Mouse (Mus musculus) naive thymus-derived CD4-positive, alpha-beta T cell, adult 2 months (primary cell): ENCODE data around the gene Hnf1b.

Experiments used
- DNase-seq: peaks from one replicate; pipeline ENCODE4 v3.0.0-alpha.2; 2011; ENCODE audit warnings: low read depth

Hnf1b gene

DNA sequence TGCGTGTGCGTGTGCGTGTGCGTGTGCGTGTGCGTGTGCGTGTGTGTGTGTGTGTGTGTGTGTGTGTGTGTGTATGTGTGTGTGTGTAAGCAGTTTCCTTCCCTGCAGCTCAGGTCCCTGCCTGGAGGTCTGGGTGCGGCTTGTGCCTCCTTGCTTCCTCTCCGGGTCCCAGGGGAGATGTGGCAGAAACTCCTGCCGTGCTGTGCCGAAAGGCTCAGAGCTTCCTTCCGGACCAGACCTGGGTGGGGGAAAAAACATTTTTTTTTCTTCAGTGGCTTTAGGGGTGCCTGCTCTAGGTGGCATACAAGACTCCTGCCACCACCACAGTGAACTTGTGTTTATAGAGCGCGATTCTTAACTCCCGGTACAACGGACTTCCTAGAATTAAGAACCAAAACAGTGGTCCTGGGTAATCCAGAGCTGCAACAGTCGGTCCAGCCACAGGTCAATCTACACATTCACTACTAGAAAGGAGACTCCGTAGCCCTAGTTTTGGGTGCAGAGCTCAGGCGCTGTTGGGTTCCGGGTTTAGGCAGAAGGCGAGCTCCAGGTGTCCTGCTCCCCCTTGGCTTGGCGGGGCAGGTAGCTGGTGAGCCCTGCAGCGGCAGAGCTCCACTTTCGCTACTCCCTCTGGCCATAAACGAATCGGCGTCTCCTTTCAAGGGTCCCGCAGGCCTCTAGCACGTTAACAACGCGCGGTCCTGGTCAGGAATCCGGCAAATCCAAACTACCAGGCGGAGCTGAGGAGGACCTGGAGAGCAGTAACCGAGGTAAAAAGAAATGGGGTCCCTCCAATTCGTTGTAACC lies at the start of gene Hnf1b:
Gene Hnf1b (plus strand): TSS at position 535 of the 807 bp plus-strand sequence.
- no peak for DNase-seq

DNA sequence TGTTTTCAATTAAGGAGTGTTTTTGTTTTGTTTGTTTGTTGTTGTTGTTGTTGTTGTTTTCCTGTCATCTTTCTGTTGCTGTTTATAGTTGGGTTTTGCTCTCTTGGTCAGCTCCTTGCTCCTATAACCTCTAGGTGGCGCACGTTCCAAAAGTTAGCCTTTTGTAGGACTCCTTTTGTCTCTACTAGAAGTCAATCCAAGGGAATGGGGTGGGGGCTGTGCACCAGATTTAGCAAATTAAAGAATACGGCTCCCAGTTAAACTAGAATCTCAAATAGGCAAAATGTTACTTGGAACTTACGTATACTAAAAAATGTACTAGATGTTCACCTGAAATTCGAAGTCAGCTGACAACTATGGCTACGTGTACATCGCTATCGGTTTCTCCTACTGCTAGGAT lies 47.7 kb upstream of the Hnf1b start:
- peak; percentile 29 for DNase-seq

DNA sequence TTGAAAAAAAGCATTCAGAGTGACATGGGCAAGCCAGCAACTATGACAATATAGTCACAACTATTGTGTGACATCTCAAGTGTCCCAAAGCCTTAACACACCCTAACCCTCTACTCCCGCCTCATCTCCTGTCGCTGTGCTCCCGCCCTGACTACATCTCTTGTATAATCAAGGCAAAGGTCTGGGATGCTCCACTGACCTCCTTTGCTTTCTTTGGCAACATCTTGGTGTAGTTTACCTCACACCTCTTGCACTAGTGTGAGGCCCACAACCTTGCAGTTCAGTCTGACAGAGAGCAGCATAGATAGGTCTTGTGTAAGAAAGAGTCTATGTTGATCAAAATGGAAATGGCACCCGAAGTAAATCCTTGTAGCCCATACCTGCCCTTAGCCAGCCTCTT lies 47.3 kb upstream of the Hnf1b start:
- DNase-seq, result no peak

DNA sequence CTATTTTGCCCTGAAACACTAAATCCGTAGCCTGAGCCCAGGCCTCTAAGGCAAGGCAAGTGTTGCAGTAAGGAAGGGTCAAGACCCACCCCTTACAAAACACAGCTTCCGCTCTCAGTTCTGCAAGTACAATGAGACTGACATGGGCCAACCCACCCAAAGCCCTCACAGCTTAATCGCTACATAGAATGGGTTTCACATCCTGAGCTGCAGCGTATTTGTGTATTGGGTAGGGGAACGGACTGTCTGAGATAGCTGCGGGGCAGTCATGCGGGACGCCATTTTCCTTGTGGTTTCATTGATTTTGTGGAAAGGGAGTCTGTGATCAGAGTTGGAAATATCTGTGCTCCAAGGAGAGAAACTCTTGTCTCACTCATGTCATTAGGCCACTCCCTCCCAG lies 39.4 kb upstream of the Hnf1b start:
- no peak for DNase-seq

DNA sequence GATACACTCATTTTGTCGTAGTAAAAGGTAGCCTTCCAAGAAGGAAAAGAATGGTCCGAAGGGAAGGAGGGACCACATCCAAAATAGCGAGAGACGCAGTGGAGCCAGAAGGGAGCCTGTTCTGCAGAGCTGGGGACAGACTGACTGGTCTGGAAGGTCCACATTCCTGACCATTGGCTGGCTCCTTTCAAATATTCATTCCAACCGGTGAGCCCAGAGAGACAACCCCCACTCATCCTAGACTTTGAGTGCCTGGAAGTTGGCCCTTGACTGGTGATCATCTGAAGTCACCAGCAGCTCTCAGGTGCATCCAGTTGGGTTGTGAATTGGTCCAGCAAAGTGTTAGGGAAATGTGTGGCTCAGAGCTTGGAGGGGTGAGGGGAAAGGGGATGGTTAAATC lies 34.7 kb upstream of the Hnf1b start:
- no peak for DNase-seq

DNA sequence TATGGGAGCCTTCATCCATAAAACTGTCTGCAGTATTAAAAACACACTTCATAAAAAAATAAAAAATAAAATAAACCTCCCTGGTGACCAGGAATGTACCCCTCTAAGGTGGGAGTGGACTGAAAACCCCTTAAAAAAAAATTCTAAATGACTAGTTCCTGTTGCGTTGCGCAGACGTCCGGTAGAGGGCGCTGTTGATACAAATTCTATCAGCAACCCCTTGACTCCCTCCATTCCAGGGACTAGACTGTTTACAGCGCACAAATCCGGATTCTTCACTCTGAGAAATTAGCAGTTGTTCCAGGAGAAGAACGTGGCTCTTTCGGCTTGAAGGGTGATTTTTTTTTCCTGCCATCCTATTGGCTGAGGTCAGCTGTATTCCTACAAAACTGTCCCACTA lies 34.2 kb upstream of the Hnf1b start:
- DNase-seq, result peak; percentile 53

DNA sequence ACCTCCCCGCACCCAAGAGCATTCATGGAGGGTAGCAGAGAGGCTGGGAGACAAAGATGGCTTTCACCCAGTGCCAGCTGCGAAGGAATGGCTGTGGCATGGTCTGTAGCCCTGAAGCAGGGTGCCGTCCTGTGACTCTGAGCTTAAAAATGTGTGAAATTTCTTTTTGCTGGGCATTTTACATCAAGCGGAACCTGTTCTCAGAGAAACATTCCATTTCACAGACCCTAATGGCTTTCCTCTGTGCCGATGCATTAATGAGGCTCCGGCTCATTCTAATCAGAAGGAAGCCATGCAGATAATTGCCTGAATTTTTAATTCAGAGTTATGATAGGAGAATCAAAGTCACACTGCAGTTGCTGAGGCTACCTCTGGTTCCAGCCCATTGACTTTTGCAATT lies 32.8 kb upstream of the Hnf1b start:
- no peak for DNase-seq

DNA sequence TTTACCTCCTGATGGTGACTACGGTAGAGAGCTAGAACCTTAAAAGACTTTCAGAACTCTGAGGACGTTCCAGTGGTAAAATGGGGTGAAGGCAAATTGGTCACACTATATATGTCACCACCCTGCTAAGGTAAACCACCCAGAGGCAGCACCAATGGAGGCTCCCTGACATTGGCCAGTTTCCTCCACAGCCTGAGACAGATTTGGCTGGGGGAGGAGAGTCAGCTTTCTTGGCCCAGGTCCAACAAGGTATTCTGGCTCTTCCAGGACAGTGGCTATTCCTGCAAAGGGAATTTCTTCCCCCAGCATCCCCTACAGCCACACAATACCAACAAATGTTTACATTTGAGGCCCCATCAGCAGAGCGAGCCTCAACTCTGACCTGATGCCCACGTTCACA lies 31.9 kb upstream of the Hnf1b start:
- no peak for DNase-seq

DNA sequence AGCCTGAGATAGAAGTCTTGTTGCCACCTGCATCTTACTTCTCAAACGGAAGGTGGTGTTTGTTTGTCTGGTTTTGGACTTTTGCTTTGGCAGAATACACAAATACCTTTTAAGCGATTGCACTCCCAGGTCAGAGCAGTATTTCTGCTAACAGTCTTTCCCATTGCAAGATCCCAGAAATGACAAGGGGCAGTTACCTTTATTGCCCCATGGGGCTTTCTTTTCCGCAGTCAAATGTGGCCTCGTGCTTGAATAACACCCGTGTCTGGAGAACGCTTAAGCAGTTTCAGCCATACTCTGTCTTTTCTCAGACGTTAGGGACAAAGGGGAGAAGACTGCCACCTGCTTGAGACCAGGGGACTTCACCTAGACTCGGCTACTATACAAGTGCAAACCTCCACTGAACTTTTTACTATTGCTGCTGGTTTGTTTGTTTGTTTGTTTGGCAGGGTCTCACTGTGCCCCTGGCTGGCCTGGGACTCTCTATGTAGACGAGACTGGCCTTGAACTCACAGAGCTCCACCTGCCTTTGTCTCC lies 31.2 kb upstream of the Hnf1b start:
- no peak for DNase-seq

DNA sequence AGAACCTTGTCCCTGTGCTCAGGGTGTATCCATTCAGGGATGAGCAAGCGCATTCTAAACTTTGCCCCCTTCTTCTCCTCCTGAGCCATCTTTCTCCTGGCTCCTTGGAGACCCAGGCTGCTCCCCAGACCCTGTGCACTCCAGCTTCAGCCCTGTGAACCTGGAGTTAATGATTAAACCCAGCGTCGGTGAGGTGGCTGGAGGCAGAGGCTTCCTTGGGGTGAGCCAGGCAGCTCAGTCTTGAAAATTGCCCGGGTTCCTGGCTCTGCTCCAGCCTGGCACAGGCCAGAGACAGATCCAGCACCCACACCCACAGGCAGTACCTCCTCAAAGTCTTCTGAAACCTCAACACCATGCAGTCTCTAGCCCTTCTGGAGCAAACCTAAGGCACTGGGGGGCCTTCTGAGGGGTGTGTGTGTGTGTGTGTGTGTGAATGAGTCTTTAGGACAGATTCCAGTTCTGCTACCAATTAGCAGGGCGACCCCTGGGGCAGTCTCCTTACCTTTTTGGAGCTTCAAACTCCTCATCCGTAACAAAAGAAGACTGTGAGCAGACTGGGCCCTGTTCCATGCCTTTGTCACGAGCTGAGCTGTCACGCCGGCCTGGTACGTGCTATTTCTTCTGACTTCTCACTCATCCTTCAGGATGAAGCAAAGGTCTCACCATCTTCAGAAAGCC lies 29.9 kb upstream of the Hnf1b start:
- no peak for DNase-seq

DNA sequence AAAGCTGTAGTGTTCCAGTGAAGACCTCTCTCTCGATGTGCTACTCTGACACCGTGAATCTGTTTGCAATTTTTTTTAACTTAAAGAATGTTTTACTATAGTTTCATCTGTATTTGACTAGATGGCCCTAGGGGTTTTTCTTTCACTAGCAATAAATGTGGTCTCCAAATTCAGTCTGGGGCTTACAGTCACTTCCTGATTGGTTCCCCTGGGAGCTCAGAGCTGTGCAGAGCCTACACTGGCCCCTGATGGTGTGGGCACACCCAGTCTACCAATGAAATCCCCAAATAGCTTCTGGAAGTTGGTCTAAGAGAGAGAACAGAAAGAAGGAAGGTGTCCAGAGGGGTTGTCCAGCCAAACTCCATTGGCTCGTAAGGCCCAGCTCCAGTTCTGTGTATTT lies 23.7 kb upstream of the Hnf1b start:
- no peak for DNase-seq

DNA sequence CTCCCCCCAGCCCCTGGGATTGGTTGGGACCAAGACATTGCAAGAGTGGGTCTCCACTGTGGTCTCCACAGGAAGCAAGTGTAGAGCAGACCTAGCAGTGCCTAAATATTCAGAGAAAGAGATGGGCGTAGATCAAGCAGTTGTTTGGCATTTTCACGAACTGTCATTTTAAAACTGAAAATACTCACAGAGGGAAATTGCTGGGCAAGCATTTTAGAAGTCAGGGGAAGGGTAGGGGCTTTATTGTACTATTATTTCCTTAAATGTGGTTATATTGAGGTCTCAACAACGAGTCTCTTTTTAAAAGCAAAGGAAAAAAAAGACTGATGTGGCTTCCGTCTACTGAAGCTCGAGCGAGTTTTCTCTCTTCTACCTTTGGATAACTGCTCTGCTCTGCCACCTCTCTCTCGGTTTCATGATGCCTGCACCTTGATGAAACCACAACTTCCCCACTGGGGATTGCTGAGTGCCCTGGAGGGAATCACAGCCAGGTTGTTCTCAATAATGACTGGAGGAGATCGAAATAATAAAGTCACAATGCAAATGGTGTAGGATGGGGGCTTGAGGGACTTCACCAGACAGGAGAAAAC lies 21.2 kb upstream of the Hnf1b start:
- DNase-seq, result no peak

DNA sequence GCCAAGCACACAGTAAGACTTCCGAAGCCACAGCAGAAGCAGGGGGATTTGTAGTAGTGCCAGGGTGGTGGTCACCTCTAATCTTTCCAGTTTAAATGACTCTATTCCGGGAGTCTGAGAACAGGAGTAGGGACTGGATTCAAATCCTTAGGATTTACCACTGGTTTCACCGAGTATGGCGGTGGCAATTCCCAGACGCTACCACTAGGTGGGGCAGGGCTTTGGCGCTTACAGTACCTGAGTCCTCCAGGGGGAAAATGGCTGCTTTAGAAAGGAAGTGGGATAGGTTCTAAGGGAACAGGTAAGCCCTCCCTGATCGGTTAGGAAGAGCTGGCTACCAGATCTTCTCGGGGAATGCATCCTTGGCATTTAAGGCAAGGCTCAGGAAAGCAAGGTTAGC lies 17.5 kb upstream of the Hnf1b start:
- DNase-seq, result peak; percentile 55

DNA sequence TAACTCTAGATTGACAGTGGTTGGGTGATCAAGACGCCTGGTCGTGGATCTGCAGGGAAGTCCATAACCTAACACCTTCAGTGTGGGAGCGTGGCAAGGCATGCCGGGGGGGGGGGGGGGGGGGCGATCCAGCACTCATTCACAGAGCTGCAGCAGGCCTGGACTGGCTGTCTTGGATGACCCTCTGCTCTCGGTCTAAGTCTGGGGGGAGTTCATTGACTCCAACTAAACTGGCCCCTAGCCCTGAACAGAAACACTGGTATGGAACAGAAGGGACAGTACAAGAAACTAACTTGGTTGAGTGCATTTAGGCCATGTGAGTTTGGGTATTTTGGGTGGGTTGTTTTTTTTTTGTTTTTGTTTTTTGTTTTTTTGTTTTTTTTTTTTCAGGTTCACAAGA lies 16.3 kb upstream of the Hnf1b start:
- no peak for DNase-seq

DNA sequence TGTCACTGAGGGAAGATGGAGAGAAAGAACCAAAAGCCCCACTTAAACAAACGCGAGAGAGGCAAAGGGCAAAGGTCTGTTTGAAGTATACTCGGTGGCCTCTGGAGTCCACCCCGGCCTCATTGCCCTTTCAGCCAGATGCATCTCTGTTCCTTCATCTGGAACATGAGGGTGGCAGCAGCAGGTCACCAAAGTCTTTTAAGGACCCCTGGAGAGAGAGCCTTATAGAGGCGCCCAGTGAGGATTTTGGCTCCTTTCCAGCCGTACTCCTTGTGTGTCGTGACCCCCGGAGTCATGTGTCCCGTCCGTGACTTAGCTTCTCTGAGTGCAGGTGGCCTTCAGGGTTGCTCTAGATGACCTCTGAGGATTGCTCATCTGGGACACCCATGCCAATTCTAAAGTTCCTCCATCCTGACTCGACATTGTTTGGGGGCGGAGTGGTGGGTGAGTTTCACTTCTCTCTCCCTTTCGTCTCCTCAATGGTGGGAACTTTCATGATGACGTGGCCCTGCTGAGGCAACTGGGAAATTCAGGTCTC lies 15.8 kb upstream of the Hnf1b start:
- no peak for DNase-seq

DNA sequence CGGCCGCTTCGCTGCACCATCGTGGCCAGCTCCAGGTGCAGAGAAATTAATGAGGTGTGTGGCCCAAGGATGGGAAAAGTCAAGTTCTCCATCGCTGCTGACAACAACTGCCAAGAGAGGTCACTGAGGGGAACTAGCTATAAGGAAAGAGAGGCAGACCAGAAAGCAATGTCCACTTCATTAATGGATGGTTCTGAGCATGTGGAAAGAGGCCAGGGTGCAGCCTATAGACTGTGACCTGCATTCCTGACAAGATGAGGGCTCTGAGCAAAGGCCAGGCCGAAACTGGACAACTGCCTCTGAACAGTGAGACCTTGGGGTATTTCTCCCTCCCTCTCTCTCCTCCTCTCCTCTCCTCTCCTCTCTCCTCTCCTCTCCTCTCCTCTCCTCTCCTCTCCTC lies 10.4 kb upstream of the Hnf1b start:
- DNase-seq, result no peak

DNA sequence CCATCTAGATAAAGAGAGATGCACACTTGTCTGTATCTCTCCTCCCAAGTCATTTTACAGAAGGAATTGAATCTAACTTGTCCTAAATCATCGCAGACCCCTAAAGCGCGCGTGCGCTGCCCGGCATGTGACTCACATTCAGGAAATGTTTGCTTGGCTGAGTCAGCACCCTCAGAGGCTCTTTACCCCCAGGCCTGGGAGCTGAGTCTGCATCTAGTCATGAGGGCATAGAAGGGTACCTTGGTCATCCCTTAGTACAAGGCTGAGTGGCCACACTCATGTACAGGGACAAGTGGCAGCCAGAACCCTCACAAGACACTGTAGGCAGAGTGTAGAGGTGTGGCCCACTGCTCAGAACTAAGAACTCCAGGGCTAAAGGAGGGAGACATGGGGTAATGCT lies 6.3 kb upstream of the Hnf1b start:
- no peak for DNase-seq

DNA sequence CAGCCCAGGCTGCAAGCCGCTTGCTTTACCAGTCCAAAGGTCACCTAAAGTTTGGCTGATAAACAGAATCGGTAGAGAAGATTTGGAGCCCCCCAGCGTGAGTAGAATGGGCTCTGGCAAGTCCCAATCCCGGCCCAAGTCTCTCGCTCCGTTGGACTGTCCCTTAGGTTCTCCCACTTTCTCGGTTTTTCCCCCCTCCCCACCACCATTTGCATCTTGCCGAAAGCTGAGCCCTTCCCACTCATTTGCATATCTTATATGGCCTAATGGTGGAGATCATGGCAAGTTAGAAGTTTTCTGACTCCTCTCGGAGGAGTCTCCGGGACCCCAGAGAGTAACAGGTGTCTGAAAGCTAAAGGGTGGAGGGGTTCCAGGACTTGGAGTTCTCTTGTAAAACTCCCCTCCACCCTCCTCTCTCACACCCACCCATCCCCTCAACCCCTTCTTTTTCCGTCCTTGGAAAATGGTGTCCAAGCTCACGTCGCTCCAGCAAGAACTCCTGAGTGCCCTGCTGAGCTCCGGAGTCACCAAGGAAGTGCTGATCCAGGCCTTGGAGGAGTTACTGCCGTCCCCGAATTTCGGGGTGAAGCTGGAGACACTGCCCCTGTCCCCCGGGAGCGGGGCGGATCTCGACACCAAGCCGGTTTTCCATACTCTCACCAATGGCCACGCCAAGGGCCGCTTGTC lies 866 bp downstream of the Hnf1b start:
- DNase-seq, result no peak

DNA sequence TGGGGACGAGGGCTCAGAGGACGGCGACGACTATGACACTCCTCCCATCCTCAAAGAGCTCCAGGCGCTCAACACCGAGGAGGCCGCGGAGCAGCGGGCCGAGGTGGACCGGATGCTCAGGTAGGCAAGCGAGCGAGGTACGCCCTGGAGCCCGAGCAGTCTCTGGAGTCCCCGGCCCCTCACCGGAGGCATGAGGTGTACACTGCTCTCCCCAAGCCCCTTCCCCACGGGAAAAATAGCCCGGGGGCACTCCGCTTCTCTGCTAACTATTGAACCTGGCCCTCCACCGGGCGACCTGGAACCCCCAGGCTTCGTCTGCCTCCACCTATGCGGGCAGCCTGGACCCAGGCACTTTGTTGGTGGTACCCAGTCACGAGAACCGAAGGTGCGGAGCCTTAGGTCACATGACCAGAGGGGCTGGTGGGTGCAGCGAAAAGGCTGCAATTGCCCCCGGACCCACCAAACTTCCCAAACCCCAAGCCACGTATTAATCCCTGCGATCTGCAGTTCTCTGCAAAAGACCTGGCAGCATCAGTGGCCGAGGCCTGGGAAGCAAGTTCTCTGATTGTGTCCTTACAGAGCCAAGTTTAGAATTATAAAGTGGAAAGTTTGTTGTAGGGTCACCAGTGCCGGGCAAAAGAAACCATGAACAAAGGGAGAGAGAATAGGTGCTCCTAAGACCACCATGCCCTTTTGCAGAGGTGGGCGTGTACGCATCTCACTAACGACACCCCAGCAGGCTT lies 1.6 kb downstream of the Hnf1b start:
- DNase-seq, result no peak

DNA sequence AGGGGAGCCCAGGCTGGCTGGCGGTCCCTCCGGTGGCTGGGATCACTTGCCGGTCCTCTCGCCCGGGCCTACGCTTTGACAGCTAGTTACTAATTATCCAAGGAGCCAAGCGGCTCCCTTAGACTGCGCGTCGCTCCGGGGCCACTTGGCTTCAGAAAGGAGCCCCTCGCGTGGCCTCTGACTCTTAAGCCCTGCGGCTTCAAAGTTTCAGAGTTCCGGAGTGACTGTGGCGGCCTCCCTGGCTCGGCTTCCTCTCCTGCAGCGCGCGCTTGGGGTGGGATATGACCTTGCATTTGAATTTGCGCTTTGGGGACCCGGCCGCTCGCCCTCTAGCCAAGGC lies 2.1 kb downstream of the Hnf1b start:
- DNase-seq, result no peak

DNA sequence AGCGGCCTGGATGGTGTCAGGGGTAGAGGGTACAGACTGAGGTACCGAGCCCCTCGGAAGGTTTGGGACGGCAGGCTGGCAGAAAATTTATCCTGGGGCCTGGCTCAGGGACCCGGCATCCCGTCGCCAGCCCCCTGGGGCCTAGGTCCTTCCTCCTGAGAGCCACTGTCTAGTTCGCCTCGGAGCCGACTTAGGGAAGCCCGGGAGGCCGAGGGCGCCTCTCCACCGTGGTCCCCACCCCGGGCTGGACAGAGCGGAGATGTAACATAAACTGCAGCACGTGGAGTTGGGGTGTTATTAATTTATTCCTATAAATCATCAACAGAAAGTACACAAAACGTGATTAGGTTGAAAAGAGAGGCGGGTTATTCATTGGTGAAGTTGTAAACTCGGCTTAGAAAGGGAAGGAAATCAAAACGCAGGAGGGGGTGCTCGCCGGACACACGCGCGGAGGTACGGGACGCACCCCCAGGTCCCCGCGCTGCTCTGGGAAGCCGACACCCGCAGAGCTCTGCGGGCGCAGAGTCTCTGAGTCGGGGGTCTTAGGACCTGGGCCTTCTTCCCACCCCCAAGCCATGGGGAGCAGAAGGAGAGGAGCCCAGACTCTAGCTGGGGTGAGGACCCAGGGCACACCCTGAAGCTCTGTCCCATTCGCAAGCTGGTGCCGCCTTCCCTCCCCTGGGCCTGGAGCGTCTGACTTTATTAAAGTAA lies 2.8 kb downstream of the Hnf1b start:
- no peak for DNase-seq
